In the genomic region with DNA sequence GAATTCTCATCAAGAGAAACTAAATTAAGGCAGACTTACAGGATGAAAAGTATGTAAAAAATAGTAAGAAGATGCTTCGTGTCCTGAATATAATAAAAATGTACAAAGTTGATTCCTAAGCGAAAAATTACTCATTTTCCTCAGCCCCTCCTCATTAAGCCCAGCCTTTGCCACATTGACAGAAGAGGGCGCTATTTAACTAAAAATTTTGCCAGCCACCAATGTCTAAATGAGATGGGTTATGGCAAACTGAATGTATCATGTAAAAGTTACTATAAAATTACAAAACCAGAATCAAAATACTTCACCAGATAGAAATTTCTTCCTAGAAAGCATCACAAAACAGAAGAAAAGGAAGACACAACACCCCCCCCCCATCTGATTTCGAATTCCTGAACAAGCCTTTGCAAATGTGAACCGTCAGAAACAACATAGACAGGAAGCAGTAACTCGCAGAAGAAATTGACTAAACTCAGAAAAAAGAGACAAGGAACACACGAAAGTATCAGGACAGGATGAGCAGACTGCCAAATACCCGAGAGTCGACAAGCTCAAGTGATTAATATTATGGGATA, we compare ENCODE assay signal across 10 mouse cellular contexts.
DNase-seq lines count a peak whose midpoint lies in the region; ATAC-seq lines count a peak whose summit lies in the region.
"Had no signal": no experiment of that assay in that cellular context is flagged by ENCODE, and none has a peak within 500 bp of the region (broad histone marks: within the 10 kb centered on the region; RNA-seq: fewer than 3 reads in every experiment).

No protein-coding gene starts in this region.

- no peaks in the 10 kb centered on the region for H3K27me3 ChIP-seq in hindbrain, embryonic 14.5 days (ENCODE audit: control insufficient read depth, insufficient read depth, low read length)
- H3K27me3 ChIP-seq in hindbrain, embryonic 13.5 days = no peaks in the 10 kb centered on the region
- H3K27me3 ChIP-seq: limb, embryonic 13.5 days; stomach, embryonic 15.5 days had no signal

- no peak overlapping the region for H3K27ac ChIP-seq in hindbrain, embryonic 14.5 days
- no peak overlapping the region for H3K27ac ChIP-seq in hindbrain, embryonic 13.5 days
- H3K27ac ChIP-seq: limb, embryonic 13.5 days; stomach, embryonic 15.5 days had no signal

- DNase-seq in hindbrain, embryonic 14.5 days (ENCODE audit: low spot score) = peak; percentile 71
- DNase-seq in 416B (ENCODE audit: low read depth) (peak; percentile 54), MEL-GATA-1-ER (ENCODE audit: extremely low read depth, low read depth) (peak; percentile 16)
- DNase-seq in retina, postnatal 7 days (ENCODE audit: low read depth, low spot score) = peak; percentile 13
- no peak for DNase-seq in ovary, postnatal 10 days (ENCODE audit: low spot score)
- DNase-seq in gastrocnemius, postnatal 25 days = no peak

- H3K4me3 ChIP-seq in hindbrain, embryonic 14.5 days (replicated peaks; ENCODE audit: low read length) = no peak overlapping the region
- H3K4me3 ChIP-seq in hindbrain, embryonic 13.5 days = no peak overlapping the region
- H3K4me3 ChIP-seq: limb, embryonic 13.5 days; stomach, embryonic 15.5 days had no signal

- no peaks in the 10 kb centered on the region for H3K4me1 ChIP-seq in hindbrain, embryonic 14.5 days (replicated peaks; ENCODE audit: control insufficient read depth, insufficient read depth, low read length)
- H3K4me1 ChIP-seq in hindbrain, embryonic 13.5 days (replicated peaks) = no peaks in the 10 kb centered on the region
- H3K4me1 ChIP-seq: limb, embryonic 13.5 days; stomach, embryonic 15.5 days had no signal

- whole genome bisulfite sequencing in hindbrain, embryonic 14.5 days = 53% methylated on average over 9 of the region's 9 CpGs
- WGBS in hindbrain, embryonic 13.5 days = 54% methylated on average over 9 of the region's 9 CpGs

- H3K36me3 ChIP-seq in hindbrain, embryonic 14.5 days (replicated peaks; ENCODE audit: control insufficient read depth, insufficient read depth) = no peaks in the 10 kb centered on the region
- no peaks in the 10 kb centered on the region for H3K36me3 ChIP-seq in hindbrain, embryonic 13.5 days
- H3K36me3 ChIP-seq: limb, embryonic 13.5 days; stomach, embryonic 15.5 days had no signal

- no peaks in the 10 kb centered on the region for H3K9me3 ChIP-seq in hindbrain, embryonic 14.5 days (ENCODE audit: control insufficient read depth, low read length)
- no peaks in the 10 kb centered on the region for H3K9me3 ChIP-seq in hindbrain, embryonic 13.5 days
- H3K9me3 ChIP-seq: limb, embryonic 13.5 days; stomach, embryonic 15.5 days had no signal

- ATAC-seq in hindbrain, embryonic 14.5 days (ENCODE audit: low FRiP score) = no peak
- ATAC-seq in hindbrain, embryonic 13.5 days (ENCODE audit: low FRiP score) = no peak
- peak; percentile 39 to 56; a peak in 2 of 4 replicates for ATAC-seq in hematopoietic stem cell, adult 5-6 weeks (replicated peaks in 1 of 2; ENCODE audit: insufficient read depth in 1 of 2, low FRiP score in 2 of 2, low TSS enrichment in 1 of 2, low read depth in 1 of 2, poor library complexity in 2 of 2, severe bottlenecking in 2 of 2)

- H3K9ac ChIP-seq in hindbrain, embryonic 14.5 days = no peak overlapping the region
- H3K9ac ChIP-seq in hindbrain, embryonic 13.5 days = no peak overlapping the region
- H3K9ac ChIP-seq: limb, embryonic 13.5 days; stomach, embryonic 15.5 days had no signal

- H3K4me2 ChIP-seq in hindbrain, embryonic 14.5 days (replicated peaks) = no peak overlapping the region
- no peak overlapping the region for H3K4me2 ChIP-seq in hindbrain, embryonic 13.5 days
- H3K4me2 ChIP-seq: limb, embryonic 13.5 days; stomach, embryonic 15.5 days had no signal

Comparison
In these comparisons a context has a peak if more than half of its experiments do, and no peak if none do; other contexts are left out.
1. ATAC-seq: peak in hematopoietic stem cell, adult 5-6 weeks (2 of 2); none in hindbrain, embryonic 14.5 days (single experiment) and hindbrain, embryonic 13.5 days (single experiment).
2. DNase-seq: peak in hindbrain, embryonic 14.5 days (single experiment), 416B (single experiment), MEL-GATA-1-ER (single experiment) and retina, postnatal 7 days (single experiment); none in ovary, postnatal 10 days (single experiment) and gastrocnemius, postnatal 25 days (single experiment).